Mouse (Mus musculus) testis, adult 2 months (tissue): ENCODE data around the gene Sun2. TPM values are rescaled to one million over a fixed set of nuclear protein-coding genes. Genes with fewer than 3 reads are reported as not detected.

Source experiments
- H3K27ac ChIP-seq: fragments of 200-500 bp; 2 replicates; pipeline ENCODE4 v1.5.1; 2012; ENCODE audit warnings: low read depth, low read length; ENCODE audit not compliant: control insufficient read depth, insufficient read depth
- H3K27me3 ChIP-seq: fragments of 200-500 bp; 2 replicates; pipeline ENCODE4 v1.6.1; 2012; ENCODE audit warnings: mild to moderate bottlenecking, low read length, moderate library complexity; ENCODE audit not compliant: control insufficient read depth, insufficient read depth
- H3K36me3 ChIP-seq: fragments of 200-500 bp; 2 replicates; pipeline ENCODE4 v1.6.1; 2012; ENCODE audit warnings: mild to moderate bottlenecking, low read length; ENCODE audit not compliant: control insufficient read depth, insufficient read depth
- H3K4me1 ChIP-seq: fragments of 200-500 bp; 2 replicates; pipeline ENCODE4 v1.6.1; 2012; ENCODE audit warnings: low read length; ENCODE audit not compliant: control insufficient read depth, insufficient read depth
- H3K4me3 ChIP-seq: fragments of 200-500 bp; 2 replicates; pipeline ENCODE4 v1.5.1; 2012; ENCODE audit warnings: low read depth, mild to moderate bottlenecking, low read length, moderate library complexity, mixed read lengths; ENCODE audit not compliant: control insufficient read depth
- CTCF ChIP-seq: fragments of 200-500 bp; IDR thresholded peaks from 2 replicates; pipeline ENCODE4 v1.5.1; 2012; ENCODE audit warnings: low read depth, mild to moderate bottlenecking, inconsistent platforms, low read length, moderate library complexity; ENCODE audit not compliant: control insufficient read depth, insufficient read depth, insufficient replicate concordance
- POLR2A ChIP-seq: fragments of 200-500 bp; IDR thresholded peaks from 2 replicates; pipeline ENCODE4 v1.6.1; 2012; ENCODE audit warnings: low read depth, mild to moderate bottlenecking, inconsistent platforms, low read length, moderate library complexity; ENCODE audit not compliant: control insufficient read depth
- polyA plus RNA-seq: library from polyadenylated mRNA; depleted of rRNA; stranded (reverse); fragments of >200 nt; gene quantifications from 2 replicates; pipeline ENCODE4 v1.2.3, GENCODE M21; 2012

The Sun2 gene
- polyA plus RNA-seq, 1 experiment: 19.5 TPM

- no peaks in the 10 kb centered on the region for H3K4me1 ChIP-seq
- no peaks in the 10 kb centered on the region; the same call in 1 of the 2 replicates for H3K36me3 ChIP-seq
- no peak overlapping the region for H3K27ac ChIP-seq
- TF ChIP-seq CTCF (no peak), POLR2A (no peak)
- no peak overlapping the region for H3K4me3 ChIP-seq
- H3K27me3 ChIP-seq: no peaks in the 10 kb centered on the region
Observed at GRCm38 (mm10) chr15:79727840-79728239, 14.5 kb downstream of the Sun2 start.

- H3K4me1 ChIP-seq: no peaks in the 10 kb centered on the region
- H3K4me3 ChIP-seq: no peak overlapping the region
- H3K27me3 ChIP-seq: no peaks in the 10 kb centered on the region
- H3K36me3 ChIP-seq: no peaks in the 10 kb centered on the region; the same call in 1 of the 2 replicates
- TF ChIP-seq POLR2A: no peak
- no peak for TF ChIP-seq CTCF
- no peak overlapping the region for H3K27ac ChIP-seq
Observed at GRCm38 (mm10) chr15:79725190-79725789, 17.0 kb downstream of the Sun2 start.

GRCm38 (mm10) chr15:79723439-79723838 is 18.9 kb downstream of the Sun2 start:
- Histone ChIP-seq H3K36me3 (no peaks in the 10 kb centered on the region), H3K27ac (no peak overlapping the region), H3K27me3 (no peaks in the 10 kb centered on the region), H3K4me1 (no peaks in the 10 kb centered on the region), H3K4me3 (no peak overlapping the region)
- TF ChIP-seq POLR2A (no peak), CTCF (peak; percentile 57; the same call in 1 of the 2 replicates)

GRCm38 (mm10) chr15:79720796-79721195 is 21.5 kb downstream of the Sun2 start:
- H3K4me1 ChIP-seq: no peaks in the 10 kb centered on the region
- TF ChIP-seq CTCF (no peak), POLR2A (no peak)
- no peaks in the 10 kb centered on the region for H3K27me3 ChIP-seq
- H3K27ac ChIP-seq: no peak overlapping the region
- 0 out of 2 replicates have a peak, but pooled peaks cover 1% of the 10 kb centered on the region for H3K36me3 ChIP-seq
- no peak overlapping the region for H3K4me3 ChIP-seq

GRCm38 (mm10) chr15:79720267-79720666 is 22.1 kb downstream of the Sun2 start:
- no peak overlapping the region for H3K27ac ChIP-seq
- 0 out of 2 replicates have a peak, but pooled peaks cover 1% of the 10 kb centered on the region for H3K36me3 ChIP-seq
- no peaks in the 10 kb centered on the region for H3K4me1 ChIP-seq
- H3K4me3 ChIP-seq: no peak overlapping the region
- TF ChIP-seq CTCF (no peak), POLR2A (no peak)
- H3K27me3 ChIP-seq: no peaks in the 10 kb centered on the region

- H3K27ac ChIP-seq: no peak overlapping the region
- no peak overlapping the region for H3K4me3 ChIP-seq
- no peak for TF ChIP-seq POLR2A
- TF ChIP-seq CTCF: no peak
- H3K36me3 ChIP-seq: peaks cover 3% of the 10 kb centered on the region
- no peaks in the 10 kb centered on the region for H3K4me1 ChIP-seq
- H3K27me3 ChIP-seq: no peaks in the 10 kb centered on the region
Observed at GRCm38 (mm10) chr15:79716710-79717109, 25.6 kb downstream of the Sun2 start.

GRCm38 (mm10) chr15:79715646-79716045 is 26.7 kb downstream of the Sun2 start:
- Histone ChIP-seq H3K4me1 (no peaks in the 10 kb centered on the region), H3K4me3 (no peak overlapping the region), H3K27me3 (no peaks in the 10 kb centered on the region), H3K36me3 (peaks cover 3% of the 10 kb centered on the region), H3K27ac (no peak overlapping the region)
- TF ChIP-seq POLR2A (no peak), CTCF (no peak)
